Mouse (Mus musculus): Measurements from ENCODE around the gene Nacad.

DNA sequence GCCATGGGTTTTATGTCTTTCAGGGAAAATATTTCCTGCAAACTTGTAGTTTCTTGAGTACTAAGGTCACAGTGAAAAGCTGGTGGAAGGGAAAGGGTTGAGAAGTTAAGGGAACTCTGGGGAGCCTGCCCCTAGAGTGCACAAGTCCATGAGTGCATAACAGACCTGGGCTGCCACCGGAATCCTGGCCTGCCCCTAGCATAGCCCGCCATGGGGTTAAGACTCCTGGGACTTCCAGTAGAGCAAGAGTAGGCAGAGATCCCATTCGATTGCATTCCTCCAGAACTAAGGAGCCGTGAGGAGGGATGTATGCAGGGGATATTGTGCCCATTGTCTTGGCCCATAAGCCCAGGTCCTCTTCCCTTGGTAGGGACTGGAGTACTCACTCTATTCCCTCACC is 44.4 kb downstream of the Nacad start:
- no peak for TF ChIP-seq E2F4 (IDR thresholded peaks at IDR 0.05; ENCODE audit: insufficient replicate concordance, low read depth, low read length)
- TF ChIP-seq SIN3A (IDR thresholded peaks at IDR 0.05; ENCODE audit: low read length): no peak
- no peak for TF ChIP-seq POLR2A (IDR thresholded peaks at IDR 0.05; ENCODE audit: low read depth, low read length)
